Mouse (Mus musculus) midbrain, embryonic 11.5 days (tissue): ENCODE results near the gene Rgma. TPM values are rescaled to one million over a fixed set of nuclear protein-coding genes. Genes with fewer than 3 reads are reported as not detected.

Source experiments
- ATAC-seq: fragments of 200-750 bp; cut with Nextera tagmentation; 2 replicates; pipeline ENCODE4 v1.8.0; 2017; ENCODE audit warnings: moderate TSS enrichment, moderate library complexity; ENCODE audit not compliant: low FRiP score
- DNase-seq: peaks from one replicate; pipeline ENCODE4 v3.0.0; 2015; ENCODE audit warnings: low spot score; ENCODE audit errors: missing footprints
- H3K27ac ChIP-seq: fragments of 300-500 bp; sonication (generic); 2 replicates; pipeline ENCODE4 v1.5.1; 2014; ENCODE audit warnings: low read depth, low read length
- H3K27me3 ChIP-seq: fragments of 300-500 bp; sonication (generic); 2 replicates; pipeline ENCODE4 v1.6.1; 2014; ENCODE audit warnings: mild to moderate bottlenecking, low read length, moderate library complexity, mixed read lengths; ENCODE audit not compliant: control insufficient read depth, insufficient read depth
- H3K36me3 ChIP-seq: fragments of 300-500 bp; sonication (generic); 2 replicates; pipeline ENCODE4 v1.6.1; 2014; ENCODE audit warnings: mild to moderate bottlenecking, low read length, moderate library complexity, mixed read lengths; ENCODE audit not compliant: control insufficient read depth, insufficient read depth
- H3K4me1 ChIP-seq: fragments of 300-500 bp; sonication (generic); 2 replicates; pipeline ENCODE4 v1.6.1; 2014; ENCODE audit warnings: low read length; ENCODE audit not compliant: control insufficient read depth, insufficient read depth
- H3K4me2 ChIP-seq: fragments of 300-500 bp; sonication (generic); 2 replicates; pipeline ENCODE4 v1.6.1; 2014; ENCODE audit warnings: mild to moderate bottlenecking, moderate library complexity
- H3K4me3 ChIP-seq: fragments of 300-500 bp; sonication (generic); 2 replicates; pipeline ENCODE4 v1.5.1; 2014; ENCODE audit warnings: low read depth, low read length
- H3K9ac ChIP-seq: fragments of 300-500 bp; sonication (generic); 2 replicates; pipeline ENCODE4 v1.6.1; 2014; ENCODE audit warnings: low read length
- H3K9me3 ChIP-seq: fragments of 300-500 bp; sonication (generic); 2 replicates; pipeline ENCODE4 v1.6.1; 2016; ENCODE audit warnings: low read length; ENCODE audit not compliant: control insufficient read depth
- WGBS: fragments of 180-500 bp; shearing (Covaris S2); extraction: QIAGEN DNeasy Blood & Tissue Kit; methylation state at CpG from one replicate; pipeline ENCODE4 v1.1.7; 2014; 5-methylcytosine and 5-hydroxymethylcytosine counted together
- polyA plus RNA-seq: library from polyadenylated mRNA; unstranded; fragments of >200 nt; fragmentation: Nextera tagmentation; extraction: Ambion mirVana; gene quantifications from 2 replicates; pipeline ENCODE4 v1.2.1, GENCODE M21; 2014

Rgma gene
- polyA plus RNA-seq, 1 experiment from 2014 or later = 47.5 TPM

GRCm38 (mm10) chr7:73452187-73452808 lies 77.0 kb downstream of the Rgma start:
- H3K4me1 ChIP-seq = no peaks in the 10 kb centered on the region
- peaks cover 68% of the 10 kb centered on the region for H3K36me3 ChIP-seq
- no peaks in the 10 kb centered on the region for H3K9me3 ChIP-seq
- no peak for DNase-seq
- no peak overlapping the region for H3K4me2 ChIP-seq
- H3K27ac ChIP-seq = no peak overlapping the region
- H3K27me3 ChIP-seq = no peaks in the 10 kb centered on the region
- H3K9ac ChIP-seq = no peak overlapping the region
- ATAC-seq = no peak
- no peak overlapping the region for H3K4me3 ChIP-seq
- 98% methylated on average over 3 of the region's 3 CpGs for WGBS

GRCm38 (mm10) chr7:73454113-73454512 lies 78.8 kb downstream of the Rgma start:
- Histone ChIP-seq H3K4me2 (no peak overlapping the region), H3K36me3 (peaks cover 56% of the 10 kb centered on the region), H3K9ac (no peak overlapping the region), H3K27ac (no peak overlapping the region), H3K27me3 (no peaks in the 10 kb centered on the region), H3K4me3 (no peak overlapping the region), H3K4me1 (no peaks in the 10 kb centered on the region), H3K9me3 (no peaks in the 10 kb centered on the region)
- 89% methylated on average over 12 of the region's 12 CpGs for WGBS
- DNase-seq (no peak), ATAC-seq (no peak)

- Histone ChIP-seq H3K27me3 (no peaks in the 10 kb centered on the region), H3K9me3 (no peaks in the 10 kb centered on the region), H3K9ac (no peak overlapping the region), H3K4me1 (no peaks in the 10 kb centered on the region), H3K27ac (no peak overlapping the region), H3K36me3 (peaks cover 50% of the 10 kb centered on the region), H3K4me2 (no peak overlapping the region), H3K4me3 (no peak overlapping the region)
- DNase-seq = no peak
- 96% methylated on average over 2 of the region's 2 CpGs for WGBS
- no peak for ATAC-seq
These were observed 88.2 kb downstream of the Rgma start for GRCm38 (mm10) chr7:73463546-73463945.

GRCm38 (mm10) chr7:73467741-73468140 lies 92.4 kb downstream of the Rgma start:
- H3K9ac ChIP-seq = no peak overlapping the region
- H3K4me3 ChIP-seq = no peak overlapping the region
- no peak overlapping the region for H3K27ac ChIP-seq
- H3K36me3 ChIP-seq = peaks cover 48% of the 10 kb centered on the region
- 96% methylated on average over 3 of the region's 3 CpGs for WGBS
- no peaks in the 10 kb centered on the region for H3K4me1 ChIP-seq
- H3K4me2 ChIP-seq = no peak overlapping the region
- ATAC-seq (no peak), DNase-seq (no peak)
- no peaks in the 10 kb centered on the region for H3K9me3 ChIP-seq
- H3K27me3 ChIP-seq = no peaks in the 10 kb centered on the region

Other genes starting within 250 kb of the Rgma start
- gene Chd2, start 166.3 kb downstream of the Rgma start, polyA plus RNA-seq = 41.7 and 42.6 TPM in 2 replicates